Mouse (Mus musculus): ENCODE results near the gene Mlec.
"Not testable (repeated sequence)": the region's sequence is repeated elsewhere in the genome, so short reads cannot be mapped to it uniquely, and the experiment has no call there.

Mlec gene

DNA sequence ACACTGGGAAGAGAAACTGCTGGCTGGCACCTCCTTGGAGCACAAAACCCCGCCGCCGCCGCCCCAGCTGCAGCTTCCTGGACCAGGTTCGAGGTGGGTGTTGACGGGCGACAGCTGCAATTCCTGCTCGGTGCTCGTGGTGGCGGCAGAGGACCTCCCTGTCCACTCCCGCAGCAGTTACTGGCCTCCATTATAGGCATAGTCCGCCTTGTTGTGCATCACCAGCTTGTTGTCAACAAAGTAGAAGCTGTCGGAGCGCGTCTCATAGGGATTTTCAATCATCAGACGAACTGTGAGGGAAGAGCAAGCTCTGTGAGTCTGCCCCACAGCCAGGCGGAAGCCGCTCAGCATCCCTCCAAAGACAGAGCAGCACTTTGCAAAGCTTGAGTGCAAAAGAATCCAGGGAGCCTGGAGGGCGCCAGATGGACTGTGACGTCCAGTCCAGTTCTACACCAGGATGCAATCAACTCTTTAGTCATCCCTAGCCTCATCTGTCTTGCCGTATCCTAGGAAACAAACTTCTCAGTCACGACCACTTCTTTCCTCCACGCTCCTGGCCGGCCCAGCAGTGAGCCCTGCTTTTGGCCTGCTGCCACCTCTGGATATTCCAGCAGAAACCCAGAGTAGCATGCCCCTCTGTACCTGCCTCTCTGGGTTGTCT lies 32.6 kb downstream of the Mlec start:
- peak; percentile 61 for DNase-seq (ENCODE audit: low spot score)

DNA sequence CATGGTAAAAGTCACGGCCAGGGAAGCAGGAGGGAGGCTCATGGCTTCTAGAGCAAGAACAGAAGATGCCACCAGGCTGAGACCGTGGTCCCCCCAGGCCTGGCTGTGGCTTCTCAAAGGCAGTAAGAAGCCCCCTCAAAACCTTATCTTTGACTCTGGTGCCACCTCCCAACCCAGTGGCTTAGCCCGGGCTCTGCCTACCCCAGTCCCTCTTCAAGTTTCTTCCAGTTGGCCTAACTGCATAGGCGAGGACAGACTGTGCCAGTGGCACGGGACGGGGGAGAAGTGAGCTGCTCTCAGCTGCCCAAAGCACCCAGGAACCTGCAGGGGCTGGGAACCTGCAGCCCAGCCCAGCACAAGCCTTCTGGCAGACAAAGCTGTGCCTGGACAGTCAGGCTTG lies 33.3 kb downstream of the Mlec start:
- no peak for DNase-seq (ENCODE audit: low spot score)

DNA sequence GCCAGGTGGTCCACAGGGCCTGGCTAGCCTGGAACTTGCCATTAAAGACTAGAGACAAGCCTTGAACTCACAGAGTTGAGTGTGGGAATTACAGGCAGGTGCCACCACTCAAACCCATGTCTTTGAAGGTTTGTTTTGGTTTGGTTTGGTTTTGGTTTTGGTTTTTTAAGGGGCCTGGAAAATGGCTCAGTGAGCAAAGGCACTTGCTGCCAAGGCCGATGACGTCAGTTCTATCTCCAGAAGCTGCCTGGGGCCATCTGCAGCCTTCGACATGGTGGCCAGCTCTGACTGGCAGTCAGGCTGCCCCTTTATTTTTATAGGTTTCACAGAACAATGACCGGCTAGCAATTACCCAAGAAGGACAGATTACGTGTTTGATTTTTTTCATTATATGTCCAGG lies 37.0 kb downstream of the Mlec start:
- no peak for DNase-seq (ENCODE audit: low spot score)

DNA sequence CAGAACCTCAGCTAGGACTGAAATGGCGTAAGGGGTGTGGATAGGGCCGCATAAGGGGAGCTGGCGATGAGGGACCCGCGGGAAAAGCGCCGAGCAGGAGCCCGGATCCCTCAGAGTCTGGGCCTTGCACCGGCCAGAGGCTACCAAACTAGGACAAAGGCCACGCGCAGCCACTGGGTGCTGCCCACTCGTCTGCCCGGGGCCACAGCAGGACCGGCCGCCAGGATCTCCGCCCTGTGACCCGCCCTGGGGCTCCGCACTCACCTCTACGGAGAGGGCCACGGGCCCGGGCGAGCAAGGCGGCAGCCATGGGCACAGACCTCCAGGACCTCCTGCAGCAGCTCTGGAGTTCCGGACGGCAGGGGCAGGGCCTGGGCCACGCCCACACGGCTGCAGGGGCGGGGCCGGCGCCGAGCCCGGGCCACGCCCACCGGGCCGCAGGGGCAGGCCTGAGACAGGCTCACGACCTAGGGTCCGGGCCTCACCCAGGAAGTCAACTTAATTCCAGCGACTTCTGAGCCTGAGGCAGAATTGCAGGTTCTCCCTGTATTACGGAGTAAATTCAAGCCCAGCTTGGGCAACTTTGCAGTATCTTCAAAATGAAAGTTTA lies 38.9 kb downstream of the Mlec start, which contains the start of gene Acads:
TSS of gene Acads (minus strand) at position 386 of the 610 bp plus-strand sequence.
- DNase-seq (ENCODE audit: low spot score): peak; percentile 84

DNA sequence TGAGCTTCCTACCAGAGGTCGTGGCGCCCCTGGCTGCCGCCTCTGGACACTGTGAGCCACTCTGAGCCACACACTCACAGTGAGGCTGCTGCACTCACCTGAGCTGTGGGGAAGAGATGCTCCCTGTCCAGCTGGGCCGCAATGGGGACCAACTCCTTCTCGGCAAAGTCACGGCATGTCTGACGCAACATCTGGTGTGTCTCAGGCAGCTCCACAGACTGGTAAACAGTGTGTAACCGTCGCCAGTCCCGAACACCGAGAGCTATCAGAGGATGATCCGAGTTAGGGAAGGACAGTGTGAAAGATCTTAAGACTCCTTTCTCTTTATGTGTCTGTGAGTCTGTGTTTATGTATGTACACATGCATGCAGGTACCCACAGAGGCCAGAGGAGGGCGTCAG lies 40.5 kb downstream of the Mlec start:
- no peak for DNase-seq (ENCODE audit: low spot score)

DNA sequence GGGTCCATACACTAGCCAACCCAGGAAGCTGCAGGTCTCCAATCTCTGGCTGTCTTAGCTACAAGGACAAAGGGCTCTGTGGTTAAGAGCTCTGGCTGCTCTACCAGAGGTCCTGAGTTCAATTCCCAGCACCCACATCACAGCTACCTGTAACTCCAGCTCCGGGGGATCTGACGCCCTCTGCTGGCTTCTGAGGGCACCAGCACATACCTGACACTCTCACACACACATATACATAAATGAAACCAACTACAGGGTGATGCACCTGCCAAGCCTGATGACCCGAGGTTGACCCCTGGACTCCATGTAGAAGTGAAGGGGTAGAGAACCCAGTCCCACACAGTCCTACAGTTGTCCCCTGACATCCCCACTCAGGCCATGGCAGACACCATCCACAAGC lies 41.6 kb downstream of the Mlec start:
- DNase-seq (ENCODE audit: low spot score): no peak

DNA sequence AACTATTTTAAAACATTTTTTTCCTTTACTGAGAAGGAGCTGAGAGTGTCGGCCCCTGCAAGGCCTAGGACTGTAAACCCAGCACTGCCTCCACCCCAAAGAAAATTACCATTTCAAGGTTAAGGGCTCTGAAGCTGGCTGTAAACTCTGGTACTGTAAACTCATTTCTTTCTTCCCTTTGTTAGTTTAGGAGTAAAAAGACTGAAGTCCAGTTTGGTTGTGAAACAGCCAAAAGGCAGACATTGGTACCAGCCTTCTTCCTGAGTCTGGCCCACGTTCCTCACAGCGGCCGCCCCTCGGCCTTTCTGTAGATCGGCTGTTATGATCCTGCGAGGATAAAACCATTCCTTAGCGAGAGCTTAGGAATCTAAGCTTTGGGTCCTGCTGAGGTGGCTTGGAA lies 43.5 kb downstream of the Mlec start:
- DNase-seq (ENCODE audit: low spot score): no peak

DNA sequence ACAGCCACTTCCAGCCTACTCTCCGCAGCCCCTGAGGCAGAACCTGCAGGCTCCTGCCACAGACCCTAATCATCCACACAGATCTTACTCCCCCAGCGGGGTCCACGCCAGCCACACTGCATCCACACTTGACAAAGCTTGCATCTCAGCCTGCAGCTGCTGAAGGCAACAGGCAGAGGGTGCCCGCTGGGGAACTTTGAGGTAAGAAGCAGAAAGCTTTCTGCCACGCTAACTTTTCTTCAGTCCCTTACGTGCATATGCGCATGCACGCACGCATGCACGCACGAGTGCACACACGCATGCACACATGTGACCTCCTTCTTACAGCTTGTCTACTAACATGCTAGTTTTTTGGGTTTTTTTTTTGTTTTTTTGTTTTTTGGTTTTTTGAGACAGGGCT lies 44.7 kb downstream of the Mlec start:
- no peak for DNase-seq (ENCODE audit: low spot score)

DNA sequence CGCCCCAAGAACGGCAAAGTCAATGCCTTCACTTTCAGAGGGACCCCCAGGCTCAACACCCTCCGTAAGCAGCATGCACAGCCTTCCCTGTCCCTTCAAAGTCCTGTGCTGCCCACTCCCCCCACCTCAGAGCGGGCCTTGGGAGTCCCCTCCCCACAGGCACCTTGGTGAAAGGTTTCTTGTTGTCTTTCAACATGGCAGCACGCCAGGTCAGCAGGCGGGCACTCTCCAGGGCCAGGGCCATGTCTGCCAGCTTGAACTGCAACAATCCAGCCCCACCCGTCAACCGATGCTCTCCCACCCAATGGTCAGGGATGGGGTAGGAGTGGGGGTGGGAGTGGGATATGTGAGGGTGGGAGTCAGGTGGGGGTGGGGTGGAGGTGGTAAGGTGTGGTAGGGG lies 46.8 kb downstream of the Mlec start:
- DNase-seq (ENCODE audit: low spot score): no peak

DNA sequence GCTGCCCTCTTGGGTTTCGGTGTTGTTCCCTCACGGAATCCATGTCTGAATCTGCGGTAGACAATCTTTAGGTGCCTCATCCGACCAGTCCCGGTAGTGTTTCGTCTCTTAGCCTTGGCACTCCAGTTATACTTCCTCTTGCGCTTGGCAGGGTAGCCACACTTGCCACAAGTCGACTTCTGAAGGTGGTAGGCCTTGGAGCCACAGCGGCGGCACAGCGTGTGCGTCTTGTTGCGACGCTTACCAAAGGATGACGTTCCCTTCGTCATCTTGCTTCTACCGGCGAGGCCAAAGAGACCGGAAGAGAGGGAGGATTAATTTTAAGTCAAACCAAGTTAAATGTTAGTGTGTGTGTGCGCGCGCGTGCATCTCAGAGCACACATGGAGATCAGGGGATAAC lies 54.7 kb downstream of the Mlec start:
- DNase-seq (ENCODE audit: low spot score): not testable (repeated sequence)

DNA sequence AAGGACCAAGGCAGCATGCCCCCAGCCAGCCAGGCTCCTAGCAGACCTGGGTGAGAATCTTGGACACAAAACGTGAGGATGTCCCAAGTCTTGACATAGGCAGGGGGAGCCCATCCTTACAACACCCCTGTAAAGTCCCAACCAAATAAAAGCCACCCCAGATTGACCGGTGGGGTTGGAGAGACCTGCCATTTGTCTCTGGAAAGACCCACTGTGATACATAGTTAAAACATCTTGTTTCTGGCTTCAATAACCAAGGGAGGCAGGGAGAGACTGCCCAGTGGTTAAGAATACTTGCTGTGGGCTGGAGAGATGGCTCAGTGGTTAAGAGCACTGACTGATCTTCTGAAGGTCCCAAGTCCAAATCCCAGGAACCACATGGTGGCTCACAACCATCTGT lies 55.7 kb downstream of the Mlec start:
- DNase-seq (ENCODE audit: low spot score): no peak

DNA sequence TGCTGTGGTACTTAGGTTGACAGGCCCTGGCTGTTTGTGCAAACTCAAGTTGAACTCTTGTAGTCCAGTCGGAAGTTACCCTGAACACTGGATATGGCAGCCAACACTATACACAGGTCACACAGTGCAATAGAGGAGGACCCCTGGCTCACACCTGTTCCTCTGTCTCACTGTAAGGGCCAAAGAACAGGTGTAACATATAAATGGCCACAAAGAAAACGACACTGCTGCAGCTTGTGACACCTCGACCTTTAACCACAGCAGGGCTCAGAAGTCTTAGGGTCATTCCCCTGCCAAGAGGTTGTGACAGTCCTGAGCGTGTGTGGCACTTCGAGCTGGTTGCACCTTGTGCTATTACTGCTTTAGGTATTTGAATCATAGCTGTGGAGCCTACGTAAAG lies 57.5 kb downstream of the Mlec start:
- no peak for DNase-seq (ENCODE audit: low spot score)

DNA sequence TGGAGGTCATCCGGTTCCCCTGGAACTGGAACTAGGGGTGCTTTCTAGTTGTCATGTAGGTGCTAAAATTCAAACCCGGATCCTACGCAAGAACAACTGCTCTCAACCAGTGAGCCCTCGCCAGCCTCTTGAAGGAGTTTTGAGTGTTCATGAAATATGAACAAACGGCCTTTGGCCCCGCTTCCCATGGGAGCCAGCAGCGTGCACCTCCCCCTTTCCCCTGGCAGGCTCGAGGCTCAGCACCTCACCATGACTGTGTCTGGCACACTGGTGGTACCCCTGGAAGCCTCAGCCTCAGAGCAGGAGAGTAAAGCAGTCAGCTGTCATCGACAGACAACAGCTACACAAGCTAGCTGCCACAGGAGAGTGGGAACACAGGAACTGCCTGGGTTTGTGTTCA lies 58.0 kb downstream of the Mlec start:
- DNase-seq (ENCODE audit: low spot score): no peak

DNA sequence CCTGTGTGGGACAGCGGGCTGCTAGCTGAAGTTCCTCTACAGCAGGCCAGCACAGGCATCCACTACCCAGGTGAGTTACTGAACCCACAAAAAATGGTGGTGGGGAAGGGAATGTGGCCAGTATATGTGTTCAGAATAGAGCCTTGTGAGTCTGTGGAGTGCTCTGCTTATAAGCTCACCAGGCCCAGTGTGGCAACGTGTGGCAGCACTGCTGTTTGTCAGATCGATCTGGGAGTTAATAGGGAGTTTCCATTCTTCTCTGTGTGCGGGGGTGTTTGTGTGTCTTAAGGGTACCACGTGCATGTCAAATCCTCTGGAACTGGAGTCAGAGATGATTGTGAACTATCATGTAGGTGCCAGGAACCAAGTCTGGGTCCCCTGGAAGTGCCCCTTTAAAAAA lies 58.4 kb downstream of the Mlec start:
- no peak for DNase-seq (ENCODE audit: low spot score)

DNA sequence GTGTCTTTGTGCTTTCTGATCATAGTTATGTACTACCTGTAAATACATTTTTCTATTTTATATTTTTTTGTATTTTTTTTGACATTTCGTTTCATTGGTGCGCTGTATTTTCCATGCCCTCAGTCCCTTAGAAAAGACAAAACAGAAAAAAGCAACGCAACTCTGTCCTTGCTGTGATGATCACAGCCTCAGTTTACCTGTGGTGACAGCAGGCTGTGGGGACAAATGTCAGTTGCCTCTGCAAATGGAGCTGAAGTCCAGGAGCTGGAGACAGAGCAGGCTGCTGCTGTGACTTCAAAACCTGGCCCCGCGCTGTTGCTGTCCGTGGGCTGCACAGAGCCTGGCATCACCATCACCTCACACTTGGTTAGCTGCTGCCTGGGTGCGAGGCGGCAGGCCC lies 59.8 kb downstream of the Mlec start, which contains the start of gene Gm10401:
TSS of gene Gm10401 (minus strand) at position 101 of the 400 bp plus-strand sequence.
- no peak for DNase-seq (ENCODE audit: low spot score)
